Mouse (Mus musculus) natural killer cell, adult 2 months (primary cell): ENCODE results near the gene Kif3b.
"Not testable (repeated sequence)": the region's sequence is repeated elsewhere in the genome, so short reads cannot be mapped to it uniquely, and the experiment has no call there.

Source experiments
- DNase-seq, 2 experiments: peaks; one replicate each; pipeline ENCODE4 v3.0.0; 2022; ENCODE audit warnings: low spot score in 2 of 2

Kif3b gene

DNA sequence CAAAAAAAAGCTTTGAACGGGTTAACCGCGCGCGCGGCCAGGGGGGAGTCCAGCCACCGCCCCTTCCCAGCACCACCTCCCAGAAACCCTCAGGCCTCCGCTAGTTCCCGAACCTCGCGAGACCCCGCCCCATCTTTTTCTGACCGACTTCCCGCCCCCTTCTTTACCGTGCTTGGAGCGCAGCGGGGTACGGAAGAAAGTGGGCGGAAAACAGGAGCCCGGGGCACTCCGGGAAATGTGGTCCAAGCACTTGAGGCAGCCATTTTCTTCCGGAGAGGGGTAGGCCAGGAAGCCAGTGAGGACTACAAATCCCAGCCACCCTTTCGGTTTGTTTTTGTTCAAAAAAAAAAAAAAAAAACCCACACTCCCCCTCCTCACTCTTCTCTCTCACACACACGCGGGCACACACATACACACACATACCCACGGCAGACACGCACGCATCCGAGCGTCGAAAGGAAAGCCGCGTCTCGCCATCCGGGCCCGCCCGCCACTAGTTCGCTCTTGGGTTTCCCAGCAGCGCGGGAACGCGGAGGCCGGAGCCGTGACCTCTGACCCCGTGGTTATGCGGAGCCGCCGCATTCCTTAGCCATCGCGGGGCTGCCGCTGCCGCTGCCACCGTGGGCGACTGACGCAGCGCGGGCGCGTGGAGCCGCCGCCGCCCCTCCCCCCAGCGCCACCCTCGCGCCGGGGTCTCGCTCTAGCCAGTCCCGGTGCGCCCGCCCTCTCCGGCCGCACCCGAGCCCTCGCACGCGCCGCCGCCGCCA lies 54.4 kb downstream of the Kif3b start, which contains the start of gene Asxl1:
Asxl1 (plus strand) TSS at position 376 of the 767 bp plus-strand sequence.
- peak; percentile 91 to 94 for DNase-seq

DNA sequence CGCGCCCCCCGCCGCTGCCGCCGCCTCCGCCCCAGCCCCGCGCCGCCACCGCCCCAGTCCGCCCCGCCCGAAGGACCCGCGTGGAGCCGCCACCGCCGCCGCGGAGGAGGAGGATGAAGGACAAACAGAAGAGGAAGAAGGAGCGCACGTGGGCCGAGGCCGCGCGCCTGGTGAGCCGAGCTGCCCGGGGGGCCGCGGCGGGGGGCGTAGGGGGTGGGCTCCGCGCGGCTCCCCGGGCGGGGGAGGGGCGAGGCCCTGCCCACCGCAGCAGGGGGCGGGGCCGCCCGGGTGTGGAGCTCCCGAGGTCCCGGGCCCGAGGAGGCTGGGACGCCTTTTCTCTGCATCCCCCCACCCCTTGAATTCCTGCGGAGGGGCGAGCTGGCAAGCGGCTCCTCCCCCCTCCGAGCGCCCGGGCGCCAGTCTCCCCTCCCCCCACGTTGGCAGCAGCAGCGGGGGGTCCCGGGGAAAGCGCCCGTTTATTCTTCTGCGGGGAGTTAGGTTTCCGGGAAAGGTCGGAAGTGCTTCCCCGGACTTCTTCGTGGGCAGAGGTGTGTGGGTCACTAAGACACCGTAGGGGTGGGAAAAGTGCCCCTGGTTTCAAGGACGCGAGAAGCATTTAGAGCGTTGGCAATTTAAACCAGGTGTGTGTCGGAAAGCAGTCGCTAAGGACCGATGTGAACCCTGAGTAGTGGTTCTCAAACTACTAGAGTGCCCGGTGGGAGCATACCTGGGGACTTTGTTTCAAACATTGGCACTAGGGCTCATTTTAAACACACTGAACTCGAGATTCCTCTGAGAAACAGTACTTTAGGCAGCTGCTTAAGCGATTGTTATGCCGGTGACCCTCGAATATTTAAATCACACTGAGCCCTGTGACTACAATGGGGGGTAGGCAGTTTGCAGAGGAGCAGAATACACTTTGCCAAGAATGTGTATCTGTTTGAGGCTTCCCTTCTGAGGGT lies 55.3 kb downstream of the Kif3b start:
- DNase-seq = peak in 1 of 2 experiments; percentile 17

- peak; percentile 17 to 18 for DNase-seq
Measured at GRCm38 (mm10) chr2:153347183-153347781, 56.1 kb downstream of the Kif3b start.

GRCm38 (mm10) chr2:153348100-153348831 lies 57.1 kb downstream of the Kif3b start:
- peak in 1 of 2 experiments; percentile 15 for DNase-seq

DNA sequence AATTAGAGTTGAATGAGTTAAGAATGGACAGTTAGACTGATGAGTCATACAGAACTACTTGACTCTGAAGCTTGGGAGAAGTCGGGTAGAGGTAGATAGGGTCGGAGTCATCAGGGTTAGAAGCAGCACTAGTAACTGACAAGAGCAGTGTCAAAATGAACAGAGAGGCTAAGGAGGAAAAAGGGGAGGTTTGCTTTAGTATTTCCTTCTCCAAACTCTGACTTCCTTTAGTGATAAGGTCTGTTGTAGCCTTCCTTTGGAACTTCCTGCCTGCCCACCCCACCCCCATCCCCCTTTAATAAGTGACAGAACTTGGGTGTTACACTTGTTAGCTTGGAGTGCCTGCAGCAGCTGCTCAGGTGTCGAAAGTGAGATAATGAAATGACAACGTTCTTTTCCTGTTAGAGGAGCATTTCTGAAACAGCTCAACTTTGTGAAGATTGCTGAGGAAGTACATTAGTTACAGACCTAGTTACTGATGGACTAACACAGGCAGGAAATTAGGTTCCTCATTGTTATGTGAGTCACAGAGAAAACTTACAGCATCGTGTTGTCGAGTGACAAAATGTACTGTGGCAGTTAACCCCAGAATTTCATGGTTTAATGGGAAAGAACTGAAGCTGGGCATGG lies 59.5 kb downstream of the Kif3b start:
- DNase-seq = peak; percentile 26 to 28

DNA sequence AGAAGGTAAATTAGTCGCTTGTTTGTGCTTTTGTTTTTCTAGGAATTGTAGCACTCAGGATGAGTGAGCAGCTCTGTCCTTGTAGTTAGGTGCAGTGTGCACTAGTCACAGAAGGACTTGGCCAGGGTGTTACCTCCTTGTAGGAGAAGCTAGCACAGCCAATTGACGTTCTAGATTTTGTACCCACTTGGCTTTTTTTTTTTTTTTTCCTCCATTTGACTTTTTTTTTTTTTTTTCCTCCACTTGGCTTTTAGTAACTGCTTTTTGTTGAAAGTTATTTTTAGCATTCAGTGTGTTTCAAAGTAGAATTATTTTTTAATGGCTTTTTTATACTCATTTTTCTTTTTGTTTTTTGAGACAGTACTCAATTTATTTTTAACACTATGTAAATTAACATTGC lies 63.4 kb downstream of the Kif3b start:
- no peak for DNase-seq

DNA sequence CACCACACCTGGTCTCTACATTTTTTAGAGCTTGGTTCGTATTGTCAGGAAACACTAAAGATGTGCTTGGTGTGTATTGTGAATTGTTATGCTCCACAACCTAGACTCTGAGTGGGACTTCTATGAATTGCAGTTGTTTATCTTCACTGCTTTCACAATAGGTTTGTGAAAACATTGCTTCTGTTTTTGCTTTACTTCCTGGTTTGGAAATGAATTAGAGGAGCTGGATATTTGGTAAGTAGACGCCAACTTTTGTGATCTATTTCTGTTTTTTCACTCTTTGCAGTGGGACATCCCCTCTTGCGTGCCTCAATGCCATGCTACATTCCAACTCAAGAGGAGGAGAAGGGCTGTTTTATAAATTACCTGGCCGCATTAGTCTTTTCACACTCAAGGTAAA lies 65.6 kb downstream of the Kif3b start:
- DNase-seq = no peak

DNA sequence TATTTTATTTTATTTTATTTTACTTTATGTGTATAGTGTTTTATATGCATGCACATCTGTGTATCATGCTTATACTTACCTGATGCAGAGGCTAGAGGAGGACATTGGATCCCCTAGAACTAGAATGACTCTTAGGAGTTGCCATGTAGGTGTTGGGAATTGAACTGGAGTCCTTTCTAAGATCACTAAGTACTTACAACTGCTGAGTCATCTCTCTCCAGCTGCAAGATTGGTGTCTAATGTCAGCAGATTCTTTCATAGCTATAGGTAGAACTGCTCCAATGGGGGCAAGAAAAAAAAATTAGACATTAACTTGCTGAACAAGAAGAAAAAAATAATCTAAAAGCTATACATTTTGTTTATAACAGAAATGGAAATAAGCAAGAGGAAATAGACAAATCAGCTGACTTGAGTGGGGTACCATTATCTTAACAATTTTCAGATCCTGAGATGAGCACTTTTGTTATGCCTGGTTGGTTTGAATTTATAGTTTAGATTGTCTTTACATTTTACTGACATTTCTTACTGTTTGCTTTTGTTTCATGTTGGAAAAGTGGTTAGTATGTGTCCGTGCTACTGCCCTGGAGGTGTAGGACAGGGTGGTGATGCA lies 70.0 kb downstream of the Kif3b start:
- DNase-seq = no peak

GRCm38 (mm10) chr2:153364531-153364930 lies 73.3 kb downstream of the Kif3b start:
- not testable (repeated sequence) for DNase-seq

DNA sequence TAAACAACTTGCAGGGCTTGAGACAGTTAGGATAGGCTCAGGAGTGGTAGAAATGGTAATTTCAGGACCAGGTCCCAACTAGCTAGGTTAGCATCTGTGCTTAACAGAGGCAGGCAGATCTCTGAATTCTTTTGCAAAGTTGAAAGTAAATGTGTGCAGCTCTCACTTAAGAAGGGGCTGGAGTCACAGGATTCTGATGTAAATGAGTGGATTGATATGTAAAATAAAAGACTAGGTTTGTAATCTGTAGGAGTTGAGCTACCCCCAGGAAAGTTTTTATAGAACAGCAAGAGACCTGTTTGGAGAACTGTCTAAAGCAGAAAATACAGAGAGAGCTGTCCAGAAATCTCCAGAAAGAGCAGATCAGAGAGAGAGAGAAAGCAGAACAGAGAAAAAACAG lies 79.7 kb downstream of the Kif3b start:
- no peak for DNase-seq

GRCm38 (mm10) chr2:153375380-153375779 lies 84.2 kb downstream of the Kif3b start:
- no peak for DNase-seq

- no peak for DNase-seq
Measured at GRCm38 (mm10) chr2:153380479-153380878, 89.3 kb downstream of the Kif3b start.
